Mouse (Mus musculus) liver, adult 2 months (tissue): ENCODE data around the gene Cdkal1. TPM values are rescaled to one million over a fixed set of nuclear protein-coding genes. Genes with fewer than 3 reads are reported as not detected.
A peak's percentile ranks its signal among the peaks of the same experiment; 100 is the strongest.

Source experiments
- DNase-seq: peaks from one replicate; pipeline ENCODE4 v3.0.0-alpha.2; 2011; ENCODE audit warnings: low read depth, low spot score; ENCODE audit errors: extremely low read depth
- H3K27ac ChIP-seq: fragments of 200-500 bp; replicated peaks from 2 replicates; pipeline ENCODE4 v1.5.1; 2012; ENCODE audit warnings: low read depth, mild to moderate bottlenecking, control low read depth, inconsistent platforms, low read length; ENCODE audit not compliant: insufficient read depth
- H3K27me3 ChIP-seq: fragments of 200-500 bp; 2 replicates; pipeline ENCODE4 v1.6.1; 2012; ENCODE audit warnings: mild to moderate bottlenecking, moderate library complexity, low read length, inconsistent platforms; ENCODE audit not compliant: control insufficient read depth, insufficient read depth
- H3K36me3 ChIP-seq: fragments of 200-500 bp; 2 replicates; pipeline ENCODE4 v1.6.1; 2012; ENCODE audit warnings: low read length, inconsistent platforms; ENCODE audit not compliant: control insufficient read depth, insufficient read depth
- H3K4me1 ChIP-seq: fragments of 200-500 bp; 2 replicates; pipeline ENCODE4 v1.6.1; 2011; ENCODE audit warnings: low read length; ENCODE audit not compliant: control insufficient read depth, insufficient read depth
- H3K4me3 ChIP-seq: fragments of 200-500 bp; 2 replicates; pipeline ENCODE4 v1.5.1; 2011; ENCODE audit warnings: low read depth, mild to moderate bottlenecking, control low read depth, low read length, moderate library complexity; ENCODE audit not compliant: insufficient read depth
- H3K79me2 ChIP-seq: fragments of 200-500 bp; 2 replicates; pipeline ENCODE4 v1.6.1; 2012; ENCODE audit warnings: inconsistent platforms, mild to moderate bottlenecking, low read length, moderate library complexity; ENCODE audit not compliant: control insufficient read depth, insufficient read depth
- H3K9ac ChIP-seq: fragments of 200-500 bp; 2 replicates; pipeline ENCODE4 v1.6.1; 2012; ENCODE audit warnings: low read depth, mild to moderate bottlenecking, control low read depth, inconsistent platforms, low read length
- CTCF ChIP-seq: fragments of 200-500 bp; IDR thresholded peaks from 2 replicates; pipeline ENCODE4 v1.5.1; 2011; ENCODE audit warnings: low read depth, low read length, control low read depth
- POLR2A ChIP-seq: fragments of 200-500 bp; IDR thresholded peaks from 2 replicates; pipeline ENCODE4 v1.6.1; 2011; ENCODE audit warnings: low read length, control low read depth; ENCODE audit not compliant: insufficient read depth; ENCODE audit errors: extremely low read depth
- WGBS: fragments of 180-500 bp; shearing (Covaris S2); methylation state at CpG from one replicate; pipeline ENCODE4 v1.1.7; 2018; 5-methylcytosine and 5-hydroxymethylcytosine counted together
- polyA plus RNA-seq: library from polyadenylated mRNA; depleted of rRNA; stranded (reverse); fragments of >200 nt; gene quantifications from 2 replicates; pipeline ENCODE4 v1.2.3, GENCODE M21; 2012
- total RNA-seq: library from RNA; depleted of rRNA; stranded (reverse); fragments of >200 nt; gene quantifications from 2 replicates; pipeline ENCODE4 v1.2.3, GENCODE M21; 2014

Gene Cdkal1
- total and polyA plus RNA-seq, 2 experiments = 1.7 to 13.6 TPM

GRCm38 (mm10) chr13:29747347-29747647 is 108.2 kb downstream of the Cdkal1 start:
- no peak overlapping the region for H3K9ac ChIP-seq
- TF ChIP-seq CTCF (no peak), POLR2A (no peak)
- H3K4me3 ChIP-seq = no peak overlapping the region
- no peaks in the 10 kb centered on the region; the same call in 1 of the 2 replicates for H3K79me2 ChIP-seq
- WGBS = 96% methylated on average over 3 of the region's 3 CpGs
- peaks cover 2% of the 10 kb centered on the region for H3K4me1 ChIP-seq
- no peak for DNase-seq
- no peak overlapping the region for H3K27ac ChIP-seq
- no peaks in the 10 kb centered on the region for H3K36me3 ChIP-seq
- H3K27me3 ChIP-seq = no peaks in the 10 kb centered on the region

- Histone ChIP-seq H3K27ac (no peak overlapping the region), H3K9ac (no peak overlapping the region), H3K4me1 (peaks cover under 1% of the 10 kb centered on the region), H3K79me2 (no peaks in the 10 kb centered on the region; the same call in 1 of the 2 replicates), H3K36me3 (no peaks in the 10 kb centered on the region), H3K4me3 (no peak overlapping the region), H3K27me3 (no peaks in the 10 kb centered on the region)
- 79% methylated on average over 9 of the region's 9 CpGs for WGBS
- DNase-seq = no peak
- TF ChIP-seq CTCF (no peak), POLR2A (no peak)
Measured at GRCm38 (mm10) chr13:29746501-29747346, 108.8 kb downstream of the Cdkal1 start.

- WGBS = 83% methylated on average over 2 of the region's 2 CpGs
Measured at GRCm38 (mm10) chr13:29745073-29745472, 110.4 kb downstream of the Cdkal1 start.

GRCm38 (mm10) chr13:29744188-29744587 is 111.3 kb downstream of the Cdkal1 start:
- no peaks in the 10 kb centered on the region for H3K27me3 ChIP-seq
- H3K79me2 ChIP-seq = no peaks in the 10 kb centered on the region; the same call in 1 of the 2 replicates
- H3K4me1 ChIP-seq = no peaks in the 10 kb centered on the region
- TF ChIP-seq POLR2A = no peak
- 0 out of 2 replicates have a peak, but pooled peaks have one; percentile 15 for TF ChIP-seq CTCF
- H3K36me3 ChIP-seq = no peaks in the 10 kb centered on the region
- H3K27ac ChIP-seq = no peak overlapping the region
- H3K4me3 ChIP-seq = no peak overlapping the region
- no peak overlapping the region for H3K9ac ChIP-seq
- DNase-seq = no peak
- 79% methylated on average over 3 of the region's 3 CpGs for WGBS

More at GRCm38 (mm10) chr13:29745073-29745472, 110.4 kb downstream of the Cdkal1 start:
- H3K36me3 ChIP-seq = no peaks in the 10 kb centered on the region
- no peak overlapping the region for H3K27ac ChIP-seq
- no peak overlapping the region for H3K4me3 ChIP-seq
- H3K79me2 ChIP-seq = no peaks in the 10 kb centered on the region; the same call in 1 of the 2 replicates
- TF ChIP-seq CTCF (no peak), POLR2A (no peak)
- H3K27me3 ChIP-seq = no peaks in the 10 kb centered on the region
- no peak for DNase-seq
- no peaks in the 10 kb centered on the region for H3K4me1 ChIP-seq
- no peak overlapping the region for H3K9ac ChIP-seq

- no peak overlapping the region for H3K9ac ChIP-seq
- 61% methylated on average over 4 of the region's 4 CpGs for WGBS
- no peak for DNase-seq
- H3K79me2 ChIP-seq = no peaks in the 10 kb centered on the region; the same call in 1 of the 2 replicates
- H3K4me1 ChIP-seq = no peaks in the 10 kb centered on the region
- H3K4me3 ChIP-seq = no peak overlapping the region
- TF ChIP-seq POLR2A (no peak), CTCF (no peak)
- H3K36me3 ChIP-seq = no peaks in the 10 kb centered on the region
- no peak overlapping the region for H3K27ac ChIP-seq
- H3K27me3 ChIP-seq = no peaks in the 10 kb centered on the region
Measured at GRCm38 (mm10) chr13:29743761-29744160, 111.7 kb downstream of the Cdkal1 start.

- 76% methylated on average over 5 of the region's 5 CpGs for WGBS
- Histone ChIP-seq H3K36me3 (peaks cover 3% of the 10 kb centered on the region; the same call in 1 of the 2 replicates), H3K27ac (no peak overlapping the region), H3K9ac (no peak overlapping the region), H3K4me1 (peaks cover 5% of the 10 kb centered on the region), H3K27me3 (no peaks in the 10 kb centered on the region), H3K4me3 (no peak overlapping the region), H3K79me2 (no peaks in the 10 kb centered on the region; the same call in 1 of the 2 replicates)
- no peak for TF ChIP-seq CTCF
- TF ChIP-seq POLR2A = no peak
- no peak for DNase-seq
Measured at GRCm38 (mm10) chr13:29737675-29738461, 117.6 kb downstream of the Cdkal1 start.
